Mouse (Mus musculus): ENCODE measurements around the gene Hoxc9.

- TF ChIP-seq CTCF (IDR thresholded peaks at IDR 0.05; ENCODE audit: borderline replicate concordance, extremely low read depth, insufficient read depth, insufficient read length) = no peak
- no peak for TF ChIP-seq POLR2A (IDR thresholded peaks at IDR 0.05; ENCODE audit: borderline replicate concordance, extremely low read depth, insufficient read depth, insufficient read length, poor library complexity, severe bottlenecking)
Observed at GRCm38 (mm10) chr15:103010112-103010846, 34.0 kb downstream of the Hoxc9 start.

All from brain, embryonic 14.5 days (tissue).